Mouse (Mus musculus): Measurements from ENCODE around the gene 1700023F06Rik. TPM values are rescaled to one million over a fixed set of nuclear protein-coding genes. Genes with fewer than 3 reads are reported as not detected.

1700023F06Rik gene
- polyA plus RNA-seq, 1 experiment from 2014 or later, result 0.75 TPM

DNA sequence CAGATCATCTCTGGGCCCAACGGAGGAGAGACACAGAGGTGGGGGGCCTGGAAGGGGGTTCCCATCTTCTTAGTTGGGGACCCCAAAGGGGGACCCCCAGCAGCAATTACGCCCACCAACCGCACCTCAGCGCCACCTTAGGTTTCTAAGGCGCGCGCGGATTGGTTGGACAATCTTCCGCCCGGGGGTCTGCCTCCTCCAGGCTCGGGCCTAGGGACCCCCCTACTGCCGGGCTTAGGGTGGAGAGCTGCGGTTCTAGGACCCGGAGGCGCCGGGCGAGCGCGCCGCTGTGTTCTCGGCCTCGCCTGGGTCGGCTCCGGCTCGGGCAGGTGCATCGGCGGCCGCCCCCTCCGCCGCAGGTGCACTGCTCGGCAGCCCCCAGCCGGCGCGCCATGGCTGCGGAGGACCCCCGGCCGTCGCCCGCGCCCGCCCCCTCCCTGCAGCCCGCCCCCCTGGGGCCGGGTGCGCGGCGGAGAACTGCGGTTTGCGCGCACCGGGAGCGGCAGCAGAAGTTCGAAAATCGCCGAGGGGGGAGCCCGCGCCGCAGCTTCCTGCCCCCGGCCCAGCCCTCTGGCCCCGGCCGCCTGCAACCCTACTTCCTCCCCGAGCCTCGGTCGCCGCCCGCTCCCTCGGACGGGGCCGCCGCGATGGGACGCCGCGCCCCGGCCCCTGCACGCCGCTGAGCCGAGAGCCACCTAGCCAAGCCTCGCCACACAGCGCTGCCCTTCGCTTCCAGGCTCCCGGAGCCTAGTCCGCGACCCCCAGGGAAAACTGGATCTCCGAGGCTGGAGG, 37.7 kb downstream of the 1700023F06Rik start, which contains the start of gene Fmnl1:
Gene Fmnl1, plus strand, starts transcription at position 614 of the 792 bp plus-strand sequence.
- Histone ChIP-seq H3K9me3 (no peaks in the 10 kb centered on the region), H3K4me1 (peaks cover 16% of the 10 kb centered on the region), H3K9ac (replicated peaks) (peak within 1 kb of the TSS; percentile 66), H3K27me3 (peaks cover 41% of the 10 kb centered on the region), H3K36me3 (no peaks in the 10 kb centered on the region), H3K27ac (replicated peaks) (0 out of 2 replicates have a peak within 1 kb of the TSS, but pooled peaks have one; percentile 4), H3K4me3 (peak within 1 kb of the TSS; percentile 52), H3K4me2 (replicated peaks) (peak within 1 kb of the TSS; percentile 74)
- WGBS, result under 1% methylated on average over 61 of the region's 84 CpGs
- ATAC-seq (replicated peaks), result peak; percentile 84

DNA sequence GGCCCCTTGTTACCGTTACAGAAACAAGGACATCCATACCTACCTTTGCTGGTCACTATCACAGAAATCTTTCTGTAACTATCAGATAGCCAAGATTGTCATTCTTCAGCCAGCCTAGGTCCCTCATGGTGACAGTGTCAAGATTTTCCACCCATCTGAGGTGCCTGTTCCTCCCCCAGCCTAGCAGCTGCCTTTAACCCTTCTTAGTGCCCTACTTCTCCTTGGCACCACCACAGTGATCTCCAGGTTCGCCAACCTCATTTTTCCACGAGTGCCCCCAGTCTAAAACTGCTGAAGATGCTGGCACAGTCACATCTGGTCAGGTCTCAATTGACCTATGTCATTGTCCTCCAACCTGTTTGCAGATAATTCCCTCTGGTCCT, 38.3 kb downstream of the 1700023F06Rik start:
- Histone ChIP-seq H3K36me3 (no peaks in the 10 kb centered on the region), H3K4me1 (peaks cover 16% of the 10 kb centered on the region), H3K27ac (replicated peaks) (no peak overlapping the region), H3K9me3 (no peaks in the 10 kb centered on the region), H3K9ac (replicated peaks) (peak overlapping the region; percentile 66; the same call in 1 of the 2 replicates), H3K27me3 (peaks cover 41% of the 10 kb centered on the region), H3K4me2 (replicated peaks) (peak overlapping the region; percentile 74), H3K4me3 (peak overlapping the region; percentile 52)
- ATAC-seq (replicated peaks), result no peak; the same call in 1 of the 2 replicates
- 56% methylated on average over 3 of the region's 3 CpGs for WGBS

DNA sequence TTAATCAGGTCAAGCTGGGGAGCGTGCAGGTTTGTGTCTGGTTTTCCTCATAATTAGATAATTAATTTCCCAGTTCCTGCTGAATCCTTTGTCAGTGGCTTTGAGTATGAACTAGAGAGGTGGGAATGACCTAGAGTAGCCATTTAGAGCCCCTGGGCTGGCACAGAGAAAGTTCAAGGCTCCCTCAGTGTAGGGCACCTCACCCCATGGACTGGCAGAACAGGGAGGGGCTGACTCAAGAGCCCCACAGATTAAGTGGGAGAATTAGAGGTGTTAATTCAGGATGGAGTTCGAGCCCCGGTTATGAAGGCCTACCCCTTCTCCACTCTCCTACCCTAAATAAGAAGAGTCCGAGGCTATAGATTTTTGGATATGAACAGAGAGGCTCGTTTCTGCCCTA, 38.7 kb downstream of the 1700023F06Rik start:
- peak overlapping the region; percentile 52 for H3K4me3 ChIP-seq
- H3K4me2 ChIP-seq (replicated peaks), result peak overlapping the region; percentile 74; the same call in 1 of the 2 replicates
- peaks cover 16% of the 10 kb centered on the region for H3K4me1 ChIP-seq

DNA sequence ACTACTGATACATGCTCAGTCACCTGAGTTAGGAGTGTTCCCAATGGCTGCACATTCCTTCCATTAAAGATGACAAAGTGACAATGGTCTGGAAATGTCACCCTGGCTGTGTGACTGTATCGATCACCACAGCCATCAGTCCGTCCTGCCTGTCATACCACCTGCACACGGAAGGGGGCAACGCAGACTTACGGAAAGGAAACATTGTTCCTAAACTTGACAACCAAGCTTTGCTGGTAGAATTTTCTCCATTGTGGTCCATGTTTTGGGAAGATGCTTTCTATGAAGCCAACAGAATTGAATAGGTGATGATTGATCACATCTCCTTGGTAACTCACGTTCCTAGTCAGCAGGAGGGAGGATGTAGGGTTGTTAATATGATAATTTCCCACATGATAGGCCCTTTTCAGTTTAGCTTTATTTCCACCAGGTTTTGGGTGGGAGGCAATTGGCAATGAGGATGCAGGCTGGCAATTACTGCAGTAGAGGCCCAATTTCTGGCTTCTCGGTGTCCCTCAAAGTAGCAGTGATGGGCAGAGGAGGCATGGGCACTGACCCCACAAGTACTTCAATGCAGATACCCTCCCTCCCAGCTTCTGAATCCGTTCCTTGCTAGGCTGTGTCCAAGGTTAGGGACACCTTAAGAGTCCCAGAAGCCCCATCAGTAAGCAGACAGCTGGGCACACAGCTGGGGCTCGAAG, 39.5 kb downstream of the 1700023F06Rik start:
- Histone ChIP-seq H3K4me1 (peaks cover 16% of the 10 kb centered on the region), H3K4me2 (replicated peaks) (no peak overlapping the region), H3K36me3 (no peaks in the 10 kb centered on the region), H3K27ac (replicated peaks) (no peak overlapping the region; the same call in 1 of the 2 replicates), H3K27me3 (peaks cover 41% of the 10 kb centered on the region), H3K9me3 (no peaks in the 10 kb centered on the region), H3K9ac (replicated peaks) (no peak overlapping the region), H3K4me3 (no peak overlapping the region)
- ATAC-seq (replicated peaks), result no peak
- 28% methylated on average over 9 of the region's 9 CpGs for WGBS

More for the DNA sequence above, 38.7 kb downstream of the 1700023F06Rik start:
- Histone ChIP-seq H3K36me3 (no peaks in the 10 kb centered on the region), H3K9ac (replicated peaks) (no peak overlapping the region), H3K27ac (replicated peaks) (no peak overlapping the region), H3K27me3 (peaks cover 41% of the 10 kb centered on the region), H3K9me3 (no peaks in the 10 kb centered on the region)
- 76% methylated on average over 5 of the region's 5 CpGs for WGBS
- ATAC-seq (replicated peaks), result no peak

DNA sequence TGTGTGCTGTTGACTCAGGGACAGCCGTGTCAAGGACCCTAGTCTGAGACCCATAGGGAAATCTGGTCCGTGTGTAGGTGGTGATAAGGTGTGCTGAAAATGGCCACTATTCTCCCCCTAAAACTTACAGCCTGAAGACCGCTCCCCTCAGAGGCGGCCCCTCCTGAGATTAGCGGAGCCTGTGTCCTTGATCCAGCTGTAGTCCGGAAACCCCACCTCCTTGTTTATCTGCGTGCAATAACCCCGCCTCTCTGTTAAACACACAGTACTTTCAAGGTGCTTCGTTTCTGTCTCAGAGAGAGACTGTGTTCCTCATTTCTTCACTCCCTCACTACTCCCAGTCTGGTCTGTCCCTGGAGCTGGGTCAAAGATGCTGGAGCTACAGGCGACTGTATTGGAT, 44.0 kb downstream of the 1700023F06Rik start:
- H3K27me3 ChIP-seq, result peaks cover 6% of the 10 kb centered on the region; the same call in 1 of the 2 replicates
- no peaks in the 10 kb centered on the region for H3K9me3 ChIP-seq
- H3K9ac ChIP-seq (replicated peaks), result no peak overlapping the region
- 35% methylated on average over 10 of the region's 10 CpGs for WGBS
- no peak overlapping the region for H3K4me3 ChIP-seq
- no peak for ATAC-seq (replicated peaks)
- H3K36me3 ChIP-seq, result no peaks in the 10 kb centered on the region
- H3K4me2 ChIP-seq (replicated peaks), result no peak overlapping the region
- no peak overlapping the region for H3K27ac ChIP-seq (replicated peaks)
- H3K4me1 ChIP-seq, result no peaks in the 10 kb centered on the region

DNA sequence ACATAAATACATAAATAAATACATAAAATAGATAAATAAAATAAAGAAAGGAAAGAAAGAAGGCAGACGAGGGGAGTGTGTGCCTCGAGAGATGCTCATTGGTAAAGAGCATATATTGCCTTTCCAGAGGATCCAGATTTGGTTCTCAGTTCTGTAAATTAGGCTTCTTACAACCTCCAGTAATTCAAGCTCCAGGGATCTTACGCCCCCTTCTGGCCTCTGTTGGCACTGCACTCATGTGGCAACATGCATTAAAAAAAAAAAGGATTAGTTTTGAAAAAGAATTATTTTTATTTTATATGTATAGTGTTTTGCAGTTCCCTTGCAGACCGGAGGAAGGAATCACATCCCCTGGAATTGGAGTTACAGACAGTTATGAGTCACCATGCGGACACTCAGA, 46.2 kb downstream of the 1700023F06Rik start:
- Histone ChIP-seq H3K27ac (replicated peaks) (no peak overlapping the region), H3K9me3 (no peaks in the 10 kb centered on the region), H3K27me3 (no peaks in the 10 kb centered on the region), H3K4me1 (0 out of 2 replicates have a peak, but pooled peaks cover 3% of the 10 kb centered on the region), H3K4me3 (no peak overlapping the region), H3K4me2 (replicated peaks) (no peak overlapping the region), H3K9ac (replicated peaks) (no peak overlapping the region), H3K36me3 (no peaks in the 10 kb centered on the region)
- WGBS, result 89% methylated on average over 5 of the region's 5 CpGs
- no peak for ATAC-seq (replicated peaks)

DNA sequence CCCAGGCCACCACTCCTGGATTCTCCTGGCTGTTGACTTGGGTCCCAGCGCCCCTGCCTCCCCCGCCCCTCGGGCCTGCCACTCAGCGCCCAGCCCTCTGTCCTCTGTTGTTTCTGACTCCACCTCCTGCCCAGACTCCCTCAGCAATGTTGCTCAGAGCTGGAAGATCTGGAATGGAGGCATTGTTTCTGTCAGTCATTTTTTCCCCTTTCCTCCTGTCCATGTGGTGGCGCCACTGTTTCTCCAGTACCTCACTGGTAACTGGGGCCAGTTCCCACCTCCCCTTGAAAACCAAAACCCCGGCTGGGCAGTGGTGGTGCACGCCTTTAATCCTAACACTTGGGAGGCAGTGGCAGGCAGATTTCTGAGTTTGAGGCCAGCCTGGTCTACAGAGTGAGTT, 46.9 kb downstream of the 1700023F06Rik start:
- H3K4me3 ChIP-seq, result no peak overlapping the region
- 73% methylated on average over 7 of the region's 7 CpGs for WGBS
- H3K4me1 ChIP-seq, result 0 out of 2 replicates have a peak, but pooled peaks cover 3% of the 10 kb centered on the region
- H3K27me3 ChIP-seq, result no peaks in the 10 kb centered on the region
- no peak overlapping the region for H3K9ac ChIP-seq (replicated peaks)
- no peaks in the 10 kb centered on the region for H3K36me3 ChIP-seq
- no peaks in the 10 kb centered on the region for H3K9me3 ChIP-seq
- H3K27ac ChIP-seq (replicated peaks), result no peak overlapping the region
- no peak overlapping the region for H3K4me2 ChIP-seq (replicated peaks)
- no peak for ATAC-seq (replicated peaks)

DNA sequence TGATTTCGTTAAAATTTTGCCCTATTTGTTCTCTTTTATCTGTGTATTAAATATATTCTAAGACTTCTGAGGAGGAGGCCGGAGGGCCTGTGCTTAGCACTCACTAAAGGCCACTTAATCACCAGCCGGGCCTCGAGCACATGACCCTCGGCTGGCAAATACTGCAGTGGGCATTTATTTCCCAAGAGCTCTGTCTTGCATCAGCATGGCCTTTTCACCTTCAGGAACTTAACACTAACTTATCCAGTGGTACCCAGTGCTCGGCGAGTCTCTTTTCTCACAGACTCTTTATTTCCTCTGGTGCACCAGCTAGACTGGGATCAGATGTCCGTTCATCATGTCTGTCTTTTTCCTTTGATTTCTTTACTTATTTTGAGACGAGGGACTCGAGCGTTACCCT, 47.6 kb downstream of the 1700023F06Rik start:
- Histone ChIP-seq H3K27ac (replicated peaks) (no peak overlapping the region), H3K27me3 (no peaks in the 10 kb centered on the region), H3K4me2 (replicated peaks) (no peak overlapping the region), H3K4me3 (no peak overlapping the region), H3K36me3 (no peaks in the 10 kb centered on the region), H3K9ac (replicated peaks) (no peak overlapping the region), H3K4me1 (0 out of 2 replicates have a peak, but pooled peaks cover 3% of the 10 kb centered on the region), H3K9me3 (no peaks in the 10 kb centered on the region)
- 93% methylated on average over 11 of the region's 11 CpGs for WGBS
- no peak for ATAC-seq (replicated peaks)

DNA sequence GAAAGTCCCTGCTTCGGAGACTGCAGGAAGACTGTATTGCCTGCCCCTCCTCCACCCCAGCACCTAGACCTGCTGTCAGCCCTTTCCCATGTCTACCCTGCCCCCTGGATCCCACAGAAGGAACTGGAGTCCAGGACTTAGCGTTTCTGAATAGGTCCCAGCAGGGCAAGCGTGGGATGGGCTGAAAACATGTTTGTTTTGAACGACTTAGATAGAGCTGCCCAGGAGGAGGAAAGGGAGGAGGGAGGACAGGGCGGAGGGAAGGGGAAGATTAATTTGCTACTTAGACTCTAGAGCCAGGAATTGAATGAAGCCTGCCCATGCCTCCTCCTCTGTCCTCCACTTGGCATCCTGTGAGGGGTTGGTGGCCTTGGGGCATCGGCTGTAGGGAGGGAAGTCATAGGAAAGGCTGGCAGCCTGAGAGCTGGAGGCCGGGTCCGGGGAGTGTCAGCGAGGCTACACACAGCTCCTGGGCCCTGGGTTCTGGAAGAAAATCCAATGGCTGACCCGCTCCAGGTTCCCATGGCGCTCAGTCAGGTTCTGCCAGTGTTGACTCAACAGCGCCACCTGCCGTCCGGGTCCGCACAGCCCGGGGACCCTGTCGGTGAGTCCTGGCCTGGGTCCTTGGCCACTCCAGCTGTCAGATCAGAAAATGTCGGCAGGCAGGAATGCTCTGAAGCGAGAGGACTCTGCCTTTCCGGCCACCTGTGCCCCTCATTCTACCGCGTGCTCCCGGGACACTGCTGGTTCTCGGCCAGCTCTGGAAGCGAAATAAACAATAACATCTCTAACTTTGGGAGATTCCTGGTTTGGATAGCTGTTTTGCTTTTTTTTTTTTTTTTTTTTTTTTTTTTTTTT, 49.5 kb downstream of the 1700023F06Rik start:
- H3K4me3 ChIP-seq, result peak overlapping the region; percentile 15; the same call in 1 of the 2 replicates
- no peak overlapping the region for H3K9ac ChIP-seq (replicated peaks)
- no peaks in the 10 kb centered on the region for H3K9me3 ChIP-seq
- 0 out of 2 replicates have a peak, but pooled peaks cover 3% of the 10 kb centered on the region for H3K4me1 ChIP-seq
- peak overlapping the region; percentile 35 for H3K4me2 ChIP-seq (replicated peaks)
- no peaks in the 10 kb centered on the region for H3K36me3 ChIP-seq
- no peaks in the 10 kb centered on the region for H3K27me3 ChIP-seq
- no peak overlapping the region for H3K27ac ChIP-seq (replicated peaks)
- peak; percentile 89 for ATAC-seq (replicated peaks)
- 2% methylated on average over 25 of the region's 25 CpGs for WGBS

DNA sequence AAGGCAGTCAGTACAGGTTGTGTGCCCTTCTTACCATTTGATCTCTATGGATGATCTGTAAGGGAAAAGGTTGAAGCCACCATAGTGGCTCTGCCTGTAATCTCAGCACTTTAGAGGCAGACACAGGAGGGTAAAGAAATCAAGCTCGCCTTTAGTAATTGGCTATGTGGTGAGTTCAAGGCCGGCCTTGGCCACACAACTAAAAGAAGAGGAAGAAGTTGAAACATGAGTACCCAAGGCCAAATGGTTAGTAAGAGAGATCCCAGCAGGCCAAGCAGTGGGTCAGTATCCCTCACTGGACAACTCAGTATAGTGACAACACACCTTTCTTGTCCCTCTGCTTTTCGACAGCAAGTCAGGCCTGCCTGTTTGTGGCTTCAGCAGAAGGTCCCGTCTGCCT, 58.6 kb downstream of the 1700023F06Rik start:
- Histone ChIP-seq H3K27ac (replicated peaks) (no peak overlapping the region), H3K9me3 (no peaks in the 10 kb centered on the region), H3K27me3 (no peaks in the 10 kb centered on the region), H3K9ac (replicated peaks) (no peak overlapping the region), H3K4me3 (no peak overlapping the region), H3K4me1 (no peaks in the 10 kb centered on the region), H3K36me3 (no peaks in the 10 kb centered on the region), H3K4me2 (replicated peaks) (no peak overlapping the region)
- WGBS, result 91% methylated on average over 4 of the region's 4 CpGs
- ATAC-seq (replicated peaks), result no peak
